Mouse (Mus musculus) midbrain, embryonic 13.5 days (tissue): ENCODE results near the gene Hoxa6. TPM values are rescaled to one million over a fixed set of nuclear protein-coding genes. Genes with fewer than 3 reads are reported as not detected.

Source experiments
- ATAC-seq: fragments of 200-750 bp; cut with Nextera tagmentation; 2 replicates; pipeline ENCODE4 v1.8.0; 2017; ENCODE audit warnings: mild to moderate bottlenecking, moderate TSS enrichment, moderate library complexity
- H3K27ac ChIP-seq: fragments of 300-500 bp; sonication (generic); 2 replicates; pipeline ENCODE4 v1.5.1; 2015; ENCODE audit warnings: inconsistent platforms, mild to moderate bottlenecking, moderate library complexity
- H3K27me3 ChIP-seq: fragments of 300-500 bp; sonication (generic); 2 replicates; pipeline ENCODE4 v1.6.1; 2015; ENCODE audit warnings: mild to moderate bottlenecking, inconsistent platforms
- H3K36me3 ChIP-seq: fragments of 300-500 bp; sonication (generic); 2 replicates; pipeline ENCODE4 v1.6.1; 2015; ENCODE audit warnings: mild to moderate bottlenecking, inconsistent platforms
- H3K4me1 ChIP-seq: fragments of 300-500 bp; sonication (generic); replicated peaks from 2 replicates; pipeline ENCODE4 v1.6.1; 2015; ENCODE audit warnings: inconsistent platforms
- H3K4me2 ChIP-seq: fragments of 300-500 bp; sonication (generic); replicated peaks from 2 replicates; pipeline ENCODE4 v1.6.1; 2015; ENCODE audit warnings: moderate library complexity, mild to moderate bottlenecking, inconsistent platforms
- H3K4me3 ChIP-seq: fragments of 300-500 bp; sonication (generic); replicated peaks from 2 replicates; pipeline ENCODE4 v1.5.1; 2015; ENCODE audit warnings: mild to moderate bottlenecking, inconsistent platforms
- H3K9ac ChIP-seq: fragments of 300-500 bp; sonication (generic); replicated peaks from 2 replicates; pipeline ENCODE4 v1.6.1; 2015; ENCODE audit warnings: mild to moderate bottlenecking, inconsistent platforms
- H3K9me3 ChIP-seq: fragments of 300-500 bp; sonication (generic); 2 replicates; pipeline ENCODE4 v1.6.1; 2016; ENCODE audit warnings: mild to moderate bottlenecking, inconsistent platforms
- WGBS: fragments of 180-500 bp; shearing (Covaris S2); methylation state at CpG from one replicate; pipeline ENCODE4 v1.1.7; 2015; 5-methylcytosine and 5-hydroxymethylcytosine counted together
- polyA plus RNA-seq: library from polyadenylated mRNA; unstranded; fragments of >200 nt; fragmentation: Nextera tagmentation; extraction: Ambion mirVana; gene quantifications from 2 replicates; pipeline ENCODE4 v1.2.1, GENCODE M21; 2015

Hoxa6 gene
- polyA plus RNA-seq, 1 experiment from 2014 or later: not detected

- WGBS: 1% methylated on average over 18 of the region's 18 CpGs
- H3K4me2 ChIP-seq: no peak overlapping the region
- no peak for ATAC-seq
- no peaks in the 10 kb centered on the region for H3K4me1 ChIP-seq
- no peaks in the 10 kb centered on the region for H3K9me3 ChIP-seq
- no peak overlapping the region for H3K4me3 ChIP-seq
- peaks cover 97% of the 10 kb centered on the region for H3K27me3 ChIP-seq
- H3K36me3 ChIP-seq: no peaks in the 10 kb centered on the region
- no peak overlapping the region for H3K27ac ChIP-seq
- H3K9ac ChIP-seq: no peak overlapping the region
These were observed 23.5 kb upstream of the Hoxa6 start for GRCm38 (mm10) chr6:52231885-52232567.

- no peak for ATAC-seq
- Histone ChIP-seq H3K36me3 (no peaks in the 10 kb centered on the region), H3K27ac (no peak within 1 kb of the TSS), H3K9ac (no peak within 1 kb of the TSS), H3K9me3 (no peaks in the 10 kb centered on the region), H3K27me3 (peaks cover 97% of the 10 kb centered on the region), H3K4me2 (no peak within 1 kb of the TSS), H3K4me3 (no peak within 1 kb of the TSS), H3K4me1 (no peaks in the 10 kb centered on the region)
- under 1% methylated on average over 24 of the region's 36 CpGs for WGBS
These were observed 22.1 kb upstream of the Hoxa6 start, which contains the start of gene Hoxa9 for GRCm38 (mm10) chr6:52230516-52231165. Gene Hoxa9 (minus strand): TSS chr6:52231089.

- Histone ChIP-seq H3K9me3 (no peaks in the 10 kb centered on the region), H3K9ac (no peak overlapping the region), H3K27ac (no peak overlapping the region), H3K36me3 (no peaks in the 10 kb centered on the region), H3K4me1 (no peaks in the 10 kb centered on the region), H3K27me3 (peaks cover 97% of the 10 kb centered on the region), H3K4me3 (no peak overlapping the region), H3K4me2 (no peak overlapping the region)
- ATAC-seq: no peak
- WGBS: 2% methylated on average over 43 of the region's 44 CpGs
These were observed 21.3 kb upstream of the Hoxa6 start for GRCm38 (mm10) chr6:52229558-52230416.

- ATAC-seq: no peak
- Histone ChIP-seq H3K9me3 (no peaks in the 10 kb centered on the region), H3K36me3 (no peaks in the 10 kb centered on the region), H3K27ac (no peak overlapping the region), H3K4me1 (no peaks in the 10 kb centered on the region), H3K27me3 (peaks cover 97% of the 10 kb centered on the region), H3K9ac (no peak overlapping the region), H3K4me2 (no peak overlapping the region), H3K4me3 (no peak overlapping the region)
- WGBS: 1% methylated on average over 38 of the region's 38 CpGs
These were observed 20.2 kb upstream of the Hoxa6 start for GRCm38 (mm10) chr6:52228475-52229465.

- ATAC-seq: no peak
- H3K4me2 ChIP-seq: no peak overlapping the region
- H3K27ac ChIP-seq: no peak overlapping the region
- no peak overlapping the region for H3K9ac ChIP-seq
- no peaks in the 10 kb centered on the region for H3K4me1 ChIP-seq
- H3K36me3 ChIP-seq: no peaks in the 10 kb centered on the region
- H3K27me3 ChIP-seq: peaks cover 97% of the 10 kb centered on the region
- H3K9me3 ChIP-seq: no peaks in the 10 kb centered on the region
- H3K4me3 ChIP-seq: no peak overlapping the region
- 2% methylated on average over 11 of the region's 11 CpGs for WGBS
These were observed 19.1 kb upstream of the Hoxa6 start for GRCm38 (mm10) chr6:52227470-52228222.

GRCm38 (mm10) chr6:52226569-52227257, 18.2 kb upstream of the Hoxa6 start:
- Histone ChIP-seq H3K4me3 (no peak overlapping the region), H3K9ac (no peak overlapping the region), H3K4me2 (no peak overlapping the region), H3K36me3 (no peaks in the 10 kb centered on the region), H3K4me1 (no peaks in the 10 kb centered on the region), H3K27ac (no peak overlapping the region), H3K27me3 (peaks cover 97% of the 10 kb centered on the region), H3K9me3 (no peaks in the 10 kb centered on the region)
- 3% methylated on average over 26 of the region's 26 CpGs for WGBS
- no peak for ATAC-seq

- Histone ChIP-seq H3K9me3 (no peaks in the 10 kb centered on the region), H3K4me3 (no peak overlapping the region), H3K4me1 (peaks cover 4% of the 10 kb centered on the region), H3K36me3 (no peaks in the 10 kb centered on the region), H3K9ac (no peak overlapping the region), H3K4me2 (no peak overlapping the region), H3K27ac (no peak overlapping the region), H3K27me3 (peaks cover 99% of the 10 kb centered on the region)
- no peak for ATAC-seq
- WGBS: 3% methylated on average over 69 of the region's 69 CpGs
These were observed 17.4 kb upstream of the Hoxa6 start for GRCm38 (mm10) chr6:52225612-52226568.

DNA sequence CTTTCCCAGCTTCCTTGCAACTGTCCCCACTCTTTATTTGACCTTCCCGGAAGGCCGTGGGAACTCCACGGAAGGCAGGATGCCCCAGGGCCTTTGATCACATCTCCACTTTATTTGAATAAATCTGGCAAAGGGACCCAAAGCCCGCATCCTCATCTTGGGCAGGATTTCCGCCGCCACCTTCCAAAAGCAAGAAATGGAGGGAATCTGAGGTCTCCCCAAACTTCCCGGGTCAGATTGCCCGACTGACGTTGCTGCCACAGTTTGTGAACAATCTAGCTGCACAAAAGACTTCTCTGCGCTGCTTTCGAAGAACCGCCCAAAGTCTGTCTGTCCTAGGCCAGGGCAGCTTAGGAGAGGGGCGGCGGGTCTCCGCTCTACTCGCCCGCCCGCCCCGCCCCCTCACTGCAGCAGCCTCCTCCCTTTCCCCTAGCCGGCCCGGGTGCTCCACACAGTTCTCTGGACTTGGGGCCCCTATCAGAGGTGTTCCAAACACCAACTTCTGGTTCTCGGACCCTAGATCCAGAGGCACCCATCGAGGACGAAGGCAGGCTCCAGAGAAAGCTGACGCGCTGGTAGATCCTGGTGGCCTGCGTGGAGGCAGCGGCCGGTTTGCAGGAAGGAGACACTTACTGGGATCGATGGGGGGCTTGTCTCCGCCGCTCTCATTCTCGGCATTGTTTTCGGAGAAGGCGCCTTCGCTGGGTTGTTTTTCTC, 16.5 kb upstream of the Hoxa6 start:
- Histone ChIP-seq H3K27me3 (peaks cover 99% of the 10 kb centered on the region), H3K36me3 (no peaks in the 10 kb centered on the region), H3K9me3 (no peaks in the 10 kb centered on the region), H3K27ac (no peak overlapping the region), H3K4me2 (no peak overlapping the region), H3K9ac (no peak overlapping the region), H3K4me3 (no peak overlapping the region), H3K4me1 (peaks cover 4% of the 10 kb centered on the region)
- no peak for ATAC-seq
- 2% methylated on average over 36 of the region's 36 CpGs for WGBS

DNA sequence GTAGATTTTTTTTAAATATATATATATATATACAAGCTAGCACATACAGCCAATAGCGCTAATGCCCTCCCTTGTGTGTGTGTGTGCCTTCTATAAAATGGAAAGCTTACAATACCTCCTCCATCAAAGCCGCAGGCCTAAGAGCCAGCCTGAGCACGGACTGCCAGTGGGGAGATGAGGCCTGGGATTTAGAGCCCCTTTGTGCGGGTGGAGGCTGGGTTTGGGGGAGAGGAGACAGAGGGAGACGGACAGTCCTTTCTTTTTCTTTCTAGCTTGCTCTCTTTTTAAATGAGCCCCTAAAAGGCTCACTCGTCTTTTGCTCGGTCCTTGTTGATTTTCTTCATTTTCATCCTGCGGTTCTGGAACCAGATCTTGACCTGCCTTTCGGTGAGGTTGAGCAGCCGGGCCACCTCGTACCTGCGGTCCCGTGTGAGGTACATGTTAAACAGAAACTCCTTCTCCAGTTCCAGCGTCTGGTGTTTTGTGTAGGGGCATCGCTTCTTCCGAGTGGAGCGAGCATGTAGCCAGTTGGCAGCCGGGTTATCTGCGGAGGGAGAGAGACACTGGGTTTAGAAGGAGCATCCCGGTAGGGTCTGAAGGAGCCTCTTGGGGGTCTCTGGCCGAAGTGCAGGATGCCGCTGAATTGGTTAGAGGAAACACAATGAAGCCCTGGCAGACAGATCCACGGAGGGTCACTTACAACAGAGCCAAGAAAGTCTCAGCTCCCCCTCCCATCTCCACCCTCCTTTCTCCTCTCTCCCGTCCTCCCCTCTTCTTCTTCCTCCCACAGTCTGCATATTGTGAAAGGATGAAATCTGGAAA, 15.6 kb upstream of the Hoxa6 start:
- Histone ChIP-seq H3K9ac (no peak overlapping the region), H3K4me2 (no peak overlapping the region), H3K4me1 (peaks cover 4% of the 10 kb centered on the region), H3K4me3 (no peak overlapping the region), H3K9me3 (no peaks in the 10 kb centered on the region), H3K27me3 (peaks cover 99% of the 10 kb centered on the region), H3K36me3 (no peaks in the 10 kb centered on the region), H3K27ac (no peak overlapping the region)
- ATAC-seq: no peak
- WGBS: 1% methylated on average over 24 of the region's 24 CpGs
